Mouse (Mus musculus): Measurements from ENCODE around the gene Wdtc1. TPM values are rescaled to one million over a fixed set of nuclear protein-coding genes. Genes with fewer than 3 reads are reported as not detected.
A peak's percentile ranks its signal among the peaks of the same experiment; 100 is the strongest.

Wdtc1 gene
- polyA plus RNA-seq, 1 experiment from 2014 or later = 24.9 TPM

DNA sequence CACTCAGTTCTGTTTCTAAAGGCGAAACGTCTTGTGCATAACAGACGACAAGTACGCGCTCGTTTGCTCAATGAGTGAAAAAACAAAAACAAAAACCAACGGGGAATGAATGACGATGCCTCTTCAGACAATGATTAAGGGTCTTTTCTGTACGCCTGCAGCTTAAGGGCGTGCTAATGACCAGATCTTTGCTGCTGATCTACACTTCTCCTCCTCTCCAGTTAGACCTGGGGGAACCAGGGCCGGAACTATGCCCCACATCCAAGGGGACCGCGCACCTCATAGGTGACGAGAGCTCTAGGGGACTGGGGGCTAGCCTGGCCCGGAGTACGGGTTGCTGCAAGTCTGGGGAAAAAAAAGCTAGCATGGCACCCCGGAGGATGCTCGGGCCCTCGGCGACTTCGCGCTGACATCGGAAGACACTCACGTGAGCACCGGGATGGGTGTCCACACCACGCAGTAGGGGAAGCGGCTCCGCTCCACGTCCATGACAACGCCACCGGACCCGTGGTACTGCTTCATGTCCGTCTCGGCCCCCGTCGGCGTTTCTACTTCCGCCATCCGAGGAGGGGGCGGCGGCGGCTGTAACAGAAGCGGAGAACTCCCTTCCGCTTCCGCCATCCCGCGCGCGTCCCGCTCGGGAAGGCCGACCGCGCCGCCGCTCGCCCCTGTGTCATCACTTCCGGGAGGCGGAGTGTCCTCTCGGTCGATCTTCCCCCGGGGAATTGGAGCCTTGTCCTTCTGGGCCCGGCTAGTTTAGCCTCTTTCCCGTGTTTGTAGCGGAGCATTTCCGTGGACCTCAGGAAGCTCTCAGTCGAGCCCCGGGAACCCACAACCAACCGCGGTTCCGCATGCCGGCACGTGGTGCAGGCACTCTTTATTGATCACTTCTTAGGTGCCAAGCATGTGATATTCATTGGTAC, 75.9 kb downstream of the Wdtc1 start, which contains the start of gene Tmem222:
TSS of gene Tmem222 (minus strand) at position 689 of the 923 bp plus-strand sequence.
- no peaks in the 10 kb centered on the region for H3K9me3 ChIP-seq (ENCODE audit: control insufficient read depth, low read length)
- no peaks in the 10 kb centered on the region for H3K27me3 ChIP-seq (ENCODE audit: control insufficient read depth, insufficient read depth, low read length)
- H3K27ac ChIP-seq (replicated peaks; ENCODE audit: low read depth, low read length) = peak within 1 kb of the TSS; percentile 91
- peak; percentile 90 for ATAC-seq (ENCODE audit: low FRiP score, low TSS enrichment)
- DNase-seq = peak; percentile 98
- peak within 1 kb of the TSS; percentile 76 for H3K4me2 ChIP-seq (ENCODE audit: low read length)
- H3K9ac ChIP-seq (replicated peaks; ENCODE audit: low read length) = peak within 1 kb of the TSS; percentile 86
- WGBS = under 1% methylated on average over 73 of the region's 73 CpGs
- peaks cover 21% of the 10 kb centered on the region for H3K4me1 ChIP-seq (ENCODE audit: control insufficient read depth, insufficient read depth, low read length)
- 0 out of 2 replicates have a peak, but pooled peaks cover 2% of the 10 kb centered on the region for H3K36me3 ChIP-seq (ENCODE audit: control insufficient read depth, insufficient read depth, low read length)
- H3K4me3 ChIP-seq (replicated peaks; ENCODE audit: low read depth, low read length) = peak within 1 kb of the TSS; percentile 85

DNA sequence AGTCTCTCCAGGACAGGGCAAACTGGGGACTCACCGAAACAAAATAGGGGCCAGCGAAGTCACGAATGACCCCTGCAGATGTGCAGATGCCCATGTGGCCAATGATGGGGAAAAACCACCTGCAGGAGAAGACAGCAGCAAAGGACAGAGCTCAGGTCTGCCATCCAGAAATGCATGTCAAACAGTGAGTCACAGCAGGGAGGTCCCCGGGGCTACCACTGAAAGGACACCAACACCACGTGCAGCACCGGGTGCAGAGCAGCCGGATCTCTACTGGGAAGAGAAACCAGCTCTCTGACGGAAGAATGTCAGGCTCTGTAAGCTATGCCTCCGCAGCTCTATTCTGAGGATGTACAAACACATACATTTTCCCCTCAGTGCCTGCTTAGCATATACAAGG, 82.4 kb downstream of the Wdtc1 start:
- Histone ChIP-seq H3K9ac (replicated peaks; ENCODE audit: low read length) (no peak overlapping the region), H3K4me3 (replicated peaks; ENCODE audit: low read depth, low read length) (no peak overlapping the region), H3K27ac (replicated peaks; ENCODE audit: low read depth, low read length) (no peak overlapping the region), H3K4me2 (ENCODE audit: low read length) (no peak overlapping the region), H3K36me3 (ENCODE audit: control insufficient read depth, insufficient read depth, low read length) (peaks cover 50% of the 10 kb centered on the region), H3K9me3 (ENCODE audit: control insufficient read depth, low read length) (no peaks in the 10 kb centered on the region), H3K4me1 (ENCODE audit: control insufficient read depth, insufficient read depth, low read length) (peaks cover 2% of the 10 kb centered on the region; the same call in 1 of the 2 replicates), H3K27me3 (ENCODE audit: control insufficient read depth, insufficient read depth, low read length) (no peaks in the 10 kb centered on the region)
- ATAC-seq (ENCODE audit: low FRiP score, low TSS enrichment) = no peak
- no peak for DNase-seq
- WGBS = 93% methylated on average over 9 of the region's 9 CpGs

DNA sequence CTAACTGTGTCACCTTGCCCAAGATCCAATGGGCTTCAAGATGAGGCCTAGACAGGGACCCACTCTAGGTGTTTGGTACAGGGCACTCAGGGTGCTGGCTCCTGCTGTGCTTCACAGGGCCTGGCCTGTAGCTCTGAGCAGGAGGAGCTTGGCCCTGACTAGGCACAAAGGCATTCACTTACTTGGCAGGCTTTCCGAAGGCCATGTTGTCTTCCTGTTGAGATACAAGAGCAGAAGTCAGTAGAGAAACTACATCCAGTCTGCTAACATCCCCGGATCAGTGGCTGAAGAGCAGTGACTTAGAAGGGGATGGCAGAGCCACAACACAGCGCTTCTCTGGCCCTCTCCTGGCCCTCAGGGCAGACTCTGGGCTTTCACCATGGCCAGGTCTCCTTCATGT, 83.7 kb downstream of the Wdtc1 start:
- peaks cover 62% of the 10 kb centered on the region for H3K36me3 ChIP-seq (ENCODE audit: control insufficient read depth, insufficient read depth, low read length)
- no peak overlapping the region for H3K4me3 ChIP-seq (replicated peaks; ENCODE audit: low read depth, low read length)
- H3K9me3 ChIP-seq (ENCODE audit: control insufficient read depth, low read length) = 0 out of 2 replicates have a peak, but pooled peaks cover under 1% of the 10 kb centered on the region
- no peak overlapping the region for H3K27ac ChIP-seq (replicated peaks; ENCODE audit: low read depth, low read length)
- no peak overlapping the region for H3K9ac ChIP-seq (replicated peaks; ENCODE audit: low read length)
- DNase-seq (no peak), ATAC-seq (ENCODE audit: low FRiP score, low TSS enrichment) (no peak)
- H3K4me1 ChIP-seq (ENCODE audit: control insufficient read depth, insufficient read depth, low read length) = no peaks in the 10 kb centered on the region
- WGBS = 93% methylated on average over 3 of the region's 3 CpGs
- H3K27me3 ChIP-seq (ENCODE audit: control insufficient read depth, insufficient read depth, low read length) = no peaks in the 10 kb centered on the region
- H3K4me2 ChIP-seq (ENCODE audit: low read length) = no peak overlapping the region

DNA sequence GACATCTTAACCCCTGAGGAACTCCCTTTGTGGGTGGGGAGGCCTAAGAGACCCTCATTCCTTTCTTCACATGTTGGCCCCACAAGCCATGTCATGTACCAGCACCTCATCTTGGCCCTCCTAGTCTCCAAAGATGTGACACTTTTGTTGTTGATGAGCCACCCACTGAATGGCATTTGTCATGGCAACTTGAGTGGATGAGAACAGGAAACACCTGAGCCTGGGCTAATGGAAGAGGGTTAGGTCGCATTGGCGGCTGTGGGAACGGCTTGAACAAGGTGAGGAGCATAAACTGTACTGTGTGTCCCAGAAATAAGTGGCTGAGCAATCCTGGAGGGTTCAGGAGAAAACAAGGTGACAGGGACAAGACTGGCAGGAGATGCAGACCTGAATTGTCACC, 84.3 kb downstream of the Wdtc1 start:
- H3K4me2 ChIP-seq (ENCODE audit: low read length) = no peak overlapping the region
- 0 out of 2 replicates have a peak, but pooled peaks cover 4% of the 10 kb centered on the region for H3K9me3 ChIP-seq (ENCODE audit: control insufficient read depth, low read length)
- 98% methylated on average over 3 of the region's 3 CpGs for WGBS
- no peaks in the 10 kb centered on the region for H3K27me3 ChIP-seq (ENCODE audit: control insufficient read depth, insufficient read depth, low read length)
- H3K36me3 ChIP-seq (ENCODE audit: control insufficient read depth, insufficient read depth, low read length) = peaks cover 65% of the 10 kb centered on the region
- ATAC-seq (ENCODE audit: low FRiP score, low TSS enrichment) = no peak
- H3K4me3 ChIP-seq (replicated peaks; ENCODE audit: low read depth, low read length) = no peak overlapping the region
- DNase-seq = no peak
- no peak overlapping the region for H3K9ac ChIP-seq (replicated peaks; ENCODE audit: low read length)
- H3K27ac ChIP-seq (replicated peaks; ENCODE audit: low read depth, low read length) = no peak overlapping the region
- no peaks in the 10 kb centered on the region for H3K4me1 ChIP-seq (ENCODE audit: control insufficient read depth, insufficient read depth, low read length)

DNA sequence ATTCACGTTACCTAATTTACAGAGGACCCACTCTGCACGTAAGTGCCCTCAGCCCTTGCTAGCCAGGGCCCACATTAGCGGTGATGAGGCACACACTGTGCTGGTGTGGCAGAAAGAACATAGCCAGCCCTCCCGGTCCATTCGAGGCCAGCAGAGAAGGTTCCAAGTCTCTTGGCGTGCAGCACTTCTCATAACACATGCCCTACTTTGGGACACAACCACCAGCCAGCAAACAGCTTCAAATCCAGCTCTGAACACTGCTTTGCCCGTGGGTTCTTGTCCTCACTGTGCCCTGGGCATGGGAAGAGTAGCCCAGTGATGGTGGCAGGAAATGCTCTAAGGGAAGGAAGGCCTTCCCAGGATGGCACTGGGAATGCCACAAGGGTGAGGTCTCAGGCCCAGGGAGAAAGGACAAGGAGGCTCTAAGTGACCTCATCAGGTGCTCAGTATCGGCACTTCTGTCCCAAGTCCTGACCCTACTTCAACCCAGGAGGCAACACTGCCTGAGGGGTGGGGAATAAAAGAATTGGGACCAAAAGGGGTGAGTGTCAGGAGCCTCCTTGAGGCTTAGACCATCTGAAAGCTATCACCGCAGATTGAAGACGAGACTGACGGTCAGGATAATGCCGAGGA, 86.9 kb downstream of the Wdtc1 start:
- Histone ChIP-seq H3K4me1 (ENCODE audit: control insufficient read depth, insufficient read depth, low read length) (no peaks in the 10 kb centered on the region), H3K9ac (replicated peaks; ENCODE audit: low read length) (no peak overlapping the region), H3K4me3 (replicated peaks; ENCODE audit: low read depth, low read length) (no peak overlapping the region), H3K4me2 (ENCODE audit: low read length) (no peak overlapping the region), H3K27me3 (ENCODE audit: control insufficient read depth, insufficient read depth, low read length) (no peaks in the 10 kb centered on the region), H3K36me3 (ENCODE audit: control insufficient read depth, insufficient read depth, low read length) (peaks cover 65% of the 10 kb centered on the region), H3K27ac (replicated peaks; ENCODE audit: low read depth, low read length) (no peak overlapping the region), H3K9me3 (ENCODE audit: control insufficient read depth, low read length) (0 out of 2 replicates have a peak, but pooled peaks cover 4% of the 10 kb centered on the region)
- 92% methylated on average over 12 of the region's 12 CpGs for WGBS
- no peak for ATAC-seq (ENCODE audit: low FRiP score, low TSS enrichment)
- no peak for DNase-seq

DNA sequence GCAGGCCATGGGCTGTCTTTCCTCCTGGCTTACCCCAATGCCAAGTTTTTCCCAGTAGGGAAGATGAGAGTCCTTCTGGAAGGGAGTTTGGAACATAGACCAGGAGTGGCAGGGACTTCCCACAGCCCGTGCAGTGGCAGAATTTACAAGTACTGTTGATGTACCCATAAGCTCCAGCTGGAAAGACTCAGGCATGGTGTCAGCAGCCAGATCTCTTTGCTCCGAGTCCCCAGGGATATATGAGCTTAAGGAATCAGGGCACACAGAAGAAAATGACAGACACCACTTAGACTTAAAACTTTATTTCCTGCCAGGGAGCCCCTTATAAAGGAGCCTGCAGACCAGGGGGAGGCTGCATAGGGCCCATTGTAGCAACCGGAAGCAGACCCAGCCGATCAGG, 87.5 kb downstream of the Wdtc1 start:
- H3K27me3 ChIP-seq (ENCODE audit: control insufficient read depth, insufficient read depth, low read length) = no peaks in the 10 kb centered on the region
- H3K9me3 ChIP-seq (ENCODE audit: control insufficient read depth, low read length) = 0 out of 2 replicates have a peak, but pooled peaks cover 4% of the 10 kb centered on the region
- no peak overlapping the region for H3K27ac ChIP-seq (replicated peaks; ENCODE audit: low read depth, low read length)
- no peaks in the 10 kb centered on the region for H3K4me1 ChIP-seq (ENCODE audit: control insufficient read depth, insufficient read depth, low read length)
- DNase-seq = no peak
- H3K4me2 ChIP-seq (ENCODE audit: low read length) = no peak overlapping the region
- no peak for ATAC-seq (ENCODE audit: low FRiP score, low TSS enrichment)
- no peak overlapping the region for H3K4me3 ChIP-seq (replicated peaks; ENCODE audit: low read depth, low read length)
- H3K9ac ChIP-seq (replicated peaks; ENCODE audit: low read length) = no peak overlapping the region
- WGBS = 96% methylated on average over 4 of the region's 4 CpGs
- H3K36me3 ChIP-seq (ENCODE audit: control insufficient read depth, insufficient read depth, low read length) = peaks cover 65% of the 10 kb centered on the region

DNA sequence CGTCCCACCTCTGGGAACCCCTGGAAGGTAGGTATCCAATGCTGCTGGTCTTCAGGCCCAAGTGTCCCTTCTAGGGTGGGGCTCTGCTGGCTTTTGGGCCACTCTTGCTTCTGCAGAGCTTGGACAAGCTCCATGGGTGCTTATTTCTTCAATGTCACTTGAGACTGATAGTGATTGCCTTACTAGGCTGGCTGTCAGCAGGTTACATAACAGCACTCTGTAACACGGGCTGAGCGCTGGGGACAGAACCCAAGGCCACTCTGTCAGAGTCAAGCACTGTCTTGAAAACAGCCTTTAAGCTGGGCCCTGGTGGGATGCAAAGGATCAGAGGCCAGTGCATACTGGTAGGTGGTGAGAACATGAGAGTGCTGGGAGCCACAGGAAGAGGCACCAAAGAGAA, 88.0 kb downstream of the Wdtc1 start:
- WGBS = 92% methylated on average over 3 of the region's 3 CpGs
- H3K9me3 ChIP-seq (ENCODE audit: control insufficient read depth, low read length) = 0 out of 2 replicates have a peak, but pooled peaks cover 4% of the 10 kb centered on the region
- no peak overlapping the region for H3K4me3 ChIP-seq (replicated peaks; ENCODE audit: low read depth, low read length)
- peaks cover 61% of the 10 kb centered on the region for H3K36me3 ChIP-seq (ENCODE audit: control insufficient read depth, insufficient read depth, low read length)
- no peak overlapping the region for H3K4me2 ChIP-seq (ENCODE audit: low read length)
- H3K4me1 ChIP-seq (ENCODE audit: control insufficient read depth, insufficient read depth, low read length) = no peaks in the 10 kb centered on the region
- no peaks in the 10 kb centered on the region for H3K27me3 ChIP-seq (ENCODE audit: control insufficient read depth, insufficient read depth, low read length)
- H3K27ac ChIP-seq (replicated peaks; ENCODE audit: low read depth, low read length) = no peak overlapping the region
- no peak for ATAC-seq (ENCODE audit: low FRiP score, low TSS enrichment)
- no peak for DNase-seq
- no peak overlapping the region for H3K9ac ChIP-seq (replicated peaks; ENCODE audit: low read length)

DNA sequence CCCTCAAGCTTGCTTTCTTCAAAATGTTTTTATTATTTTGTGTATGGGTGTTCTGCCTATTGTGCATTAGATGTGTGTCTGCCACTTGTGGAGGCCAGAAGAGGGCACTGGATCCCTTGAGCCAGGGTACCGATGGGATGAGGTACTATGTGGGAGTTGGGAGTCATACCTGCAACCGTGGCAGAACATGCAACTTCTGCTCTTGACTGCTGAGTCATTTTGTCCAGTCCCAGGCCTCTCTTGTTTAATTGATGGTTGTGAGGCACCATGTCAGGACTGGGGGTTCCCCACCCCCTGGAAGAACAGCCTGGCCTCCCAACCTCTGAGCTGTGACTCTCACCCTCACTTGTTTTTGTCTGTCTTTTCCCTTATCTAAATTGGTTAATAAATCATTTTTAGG, 88.7 kb downstream of the Wdtc1 start:
- 0 out of 2 replicates have a peak, but pooled peaks cover 4% of the 10 kb centered on the region for H3K9me3 ChIP-seq (ENCODE audit: control insufficient read depth, low read length)
- no peak overlapping the region for H3K4me3 ChIP-seq (replicated peaks; ENCODE audit: low read depth, low read length)
- WGBS = 98% methylated on average over 2 of the region's 2 CpGs
- no peak overlapping the region for H3K27ac ChIP-seq (replicated peaks; ENCODE audit: low read depth, low read length)
- H3K9ac ChIP-seq (replicated peaks; ENCODE audit: low read length) = no peak overlapping the region
- no peaks in the 10 kb centered on the region for H3K27me3 ChIP-seq (ENCODE audit: control insufficient read depth, insufficient read depth, low read length)
- no peak for ATAC-seq (ENCODE audit: low FRiP score, low TSS enrichment)
- no peak for DNase-seq
- peaks cover 54% of the 10 kb centered on the region for H3K36me3 ChIP-seq (ENCODE audit: control insufficient read depth, insufficient read depth, low read length)
- no peaks in the 10 kb centered on the region for H3K4me1 ChIP-seq (ENCODE audit: control insufficient read depth, insufficient read depth, low read length)
- H3K4me2 ChIP-seq (ENCODE audit: low read length) = no peak overlapping the region

All from midbrain, embryonic 14.5 days (tissue).